Mouse (Mus musculus) kidney, postnatal 0 days (tissue): ENCODE results near the gene Mthfd1l. TPM values are rescaled to one million over a fixed set of nuclear protein-coding genes. Genes with fewer than 3 reads are reported as not detected.

Source experiments
- ATAC-seq: fragments of 200-750 bp; cut with Nextera tagmentation; replicated peaks from 2 replicates; pipeline ENCODE4 v1.8.0; 2017; ENCODE audit warnings: low read depth, moderate number of reproducible peaks, moderate TSS enrichment, moderate library complexity; ENCODE audit not compliant: low FRiP score
- DNase-seq: peaks from one replicate; pipeline ENCODE4 v3.0.0-alpha.2; 2016; ENCODE audit warnings: low spot score
- H3K27ac ChIP-seq: fragments of 300-500 bp; sonication (generic); 2 replicates; pipeline ENCODE4 v1.5.1; 2014; ENCODE audit warnings: mild to moderate bottlenecking
- H3K27me3 ChIP-seq: fragments of 300-500 bp; sonication (generic); 2 replicates; pipeline ENCODE4 v1.6.1; 2014; ENCODE audit warnings: low read length, mixed read lengths; ENCODE audit not compliant: insufficient read depth
- H3K36me3 ChIP-seq: fragments of 300-500 bp; sonication (generic); 2 replicates; pipeline ENCODE4 v1.6.1; 2014; ENCODE audit warnings: low read length, mixed read lengths; ENCODE audit not compliant: insufficient read depth
- H3K4me1 ChIP-seq: fragments of 300-500 bp; sonication (generic); replicated peaks from 2 replicates; pipeline ENCODE4 v1.6.1; 2014; ENCODE audit warnings: antibody characterized with exemption, low read length, mixed read lengths; ENCODE audit not compliant: insufficient read depth
- H3K4me2 ChIP-seq: fragments of 300-500 bp; sonication (generic); 2 replicates; pipeline ENCODE4 v1.6.1; 2014; ENCODE audit warnings: mild to moderate bottlenecking, low read length, moderate library complexity, mixed read lengths
- H3K4me3 ChIP-seq: fragments of 300-500 bp; sonication (generic); replicated peaks from 2 replicates; pipeline ENCODE4 v1.5.1; 2014; ENCODE audit warnings: low read depth, low read length
- H3K9ac ChIP-seq: fragments of 300-500 bp; sonication (generic); 2 replicates; pipeline ENCODE4 v1.6.1; 2014; ENCODE audit warnings: low read depth, low read length
- H3K9me3 ChIP-seq: fragments of 300-500 bp; sonication (generic); replicated peaks from 2 replicates; pipeline ENCODE4 v1.6.1; 2016; ENCODE audit warnings: low read length, inconsistent platforms, mixed read lengths
- CTCF ChIP-seq: IDR thresholded peaks from 2 replicates; pipeline ENCODE4 v1.5.1; 2016; ENCODE audit warnings: antibody characterized with exemption, low read depth, mild to moderate bottlenecking, moderate library complexity
- WGBS: fragments of 180-500 bp; shearing (Covaris S2); extraction: QIAGEN DNeasy Blood & Tissue Kit; methylation state at CpG from one replicate; pipeline ENCODE4 v1.1.7; 2014; 5-methylcytosine and 5-hydroxymethylcytosine counted together
- polyA plus RNA-seq: library from polyadenylated mRNA; unstranded; fragments of >200 nt; fragmentation: Nextera tagmentation; extraction: Ambion mirVana; gene quantifications from 2 replicates; pipeline ENCODE4 v1.2.1, GENCODE M21; 2015

Mthfd1l gene
- polyA plus RNA-seq, 1 experiment from 2014 or later: 9.1 TPM

DNA sequence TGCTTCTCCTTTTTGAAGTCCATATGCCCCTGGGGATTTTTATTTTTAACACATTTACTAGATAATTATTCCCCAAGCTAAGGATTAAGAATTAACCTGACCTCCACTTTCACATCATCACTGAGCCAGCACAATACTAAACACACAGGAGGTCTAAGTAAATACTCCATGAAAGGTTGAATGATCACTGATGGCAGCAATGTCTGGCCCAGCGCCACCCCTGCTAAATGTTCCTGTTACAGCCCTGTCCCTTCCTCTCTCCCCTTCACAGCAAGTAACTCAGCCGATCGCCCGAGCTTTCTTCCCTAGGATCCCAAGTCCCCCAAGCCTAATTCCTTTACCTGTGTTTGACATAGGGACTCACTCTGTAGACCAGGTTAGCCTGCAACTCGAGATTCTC lies 185.6 kb downstream of the Mthfd1l start:
- no peak overlapping the region for H3K9ac ChIP-seq
- H3K9me3 ChIP-seq: no peaks in the 10 kb centered on the region
- H3K4me2 ChIP-seq: no peak overlapping the region
- 34% methylated on average over 5 of the region's 5 CpGs for WGBS
- no peak for DNase-seq
- H3K27ac ChIP-seq: peak overlapping the region; percentile 20; the same call in 1 of the 2 replicates
- no peak for ATAC-seq
- H3K36me3 ChIP-seq: no peaks in the 10 kb centered on the region
- TF ChIP-seq CTCF: no peak
- H3K27me3 ChIP-seq: no peaks in the 10 kb centered on the region
- no peak overlapping the region for H3K4me3 ChIP-seq
- 0 out of 2 replicates have a peak, but pooled peaks cover 5% of the 10 kb centered on the region for H3K4me1 ChIP-seq

DNA sequence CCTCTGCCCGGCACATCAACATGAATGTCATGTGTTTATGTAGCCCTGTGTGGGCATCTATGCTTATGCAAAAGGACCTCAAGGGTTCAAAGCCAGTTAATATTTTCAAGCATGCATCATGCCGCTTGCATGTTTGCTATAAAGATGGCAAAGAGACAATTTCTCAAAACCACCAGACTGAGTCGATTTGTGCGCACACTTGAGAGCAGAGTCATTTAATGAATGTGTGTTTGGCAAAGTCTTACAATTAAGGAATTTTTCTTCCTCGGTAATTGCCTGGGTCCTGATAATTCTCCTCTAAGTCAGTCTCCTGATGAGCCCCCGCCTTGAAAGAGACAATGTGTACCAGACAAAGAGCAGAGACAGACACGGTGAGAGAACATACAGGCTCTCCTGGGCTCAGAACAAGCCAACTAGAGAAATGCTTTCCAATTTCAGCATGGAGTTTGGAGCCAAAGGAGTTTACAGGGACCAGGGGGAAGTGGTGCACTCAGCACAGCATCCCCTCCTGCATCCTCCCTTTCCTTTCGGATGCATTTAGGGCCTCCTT lies 186.7 kb downstream of the Mthfd1l start:
- no peak overlapping the region for H3K27ac ChIP-seq
- TF ChIP-seq CTCF: no peak
- H3K4me2 ChIP-seq: no peak overlapping the region
- no peaks in the 10 kb centered on the region for H3K27me3 ChIP-seq
- H3K4me1 ChIP-seq: 0 out of 2 replicates have a peak, but pooled peaks cover 5% of the 10 kb centered on the region
- no peak overlapping the region for H3K9ac ChIP-seq
- 63% methylated on average over 8 of the region's 8 CpGs for WGBS
- no peaks in the 10 kb centered on the region for H3K9me3 ChIP-seq
- H3K36me3 ChIP-seq: no peaks in the 10 kb centered on the region
- no peak for ATAC-seq
- no peak overlapping the region for H3K4me3 ChIP-seq
- DNase-seq: no peak

DNA sequence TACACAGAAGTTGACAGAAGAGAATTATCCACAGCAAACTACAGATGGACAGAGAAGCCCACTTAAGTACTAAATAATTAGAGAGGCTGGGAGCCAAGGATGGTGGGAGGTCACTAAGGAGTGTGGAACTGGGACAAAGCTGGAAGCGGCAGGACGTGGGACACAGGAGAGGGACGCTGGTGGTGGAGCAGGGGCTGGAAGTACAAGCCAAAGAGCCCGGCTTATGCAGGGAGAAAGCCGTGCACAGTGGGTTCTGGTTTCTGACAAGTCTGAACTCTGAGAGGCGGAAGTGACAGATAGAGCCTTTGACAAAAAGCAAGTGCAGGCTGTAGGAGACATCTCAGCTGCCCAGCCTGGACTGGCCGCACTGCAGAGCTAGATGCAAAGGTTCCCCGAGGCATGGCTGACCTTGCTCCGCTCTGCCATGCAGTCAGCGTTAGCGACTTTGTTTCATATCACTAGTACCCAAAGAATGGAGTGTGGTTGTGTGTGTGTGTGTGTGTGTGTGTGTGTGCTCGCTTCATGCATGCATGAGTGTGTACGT lies 187.4 kb downstream of the Mthfd1l start:
- 64% methylated on average over 13 of the region's 13 CpGs for WGBS
- Histone ChIP-seq H3K9me3 (no peaks in the 10 kb centered on the region), H3K36me3 (no peaks in the 10 kb centered on the region), H3K9ac (no peak overlapping the region), H3K27me3 (no peaks in the 10 kb centered on the region), H3K4me1 (0 out of 2 replicates have a peak, but pooled peaks cover 5% of the 10 kb centered on the region), H3K27ac (0 out of 2 replicates have a peak overlapping the region, but pooled peaks have one; percentile 28), H3K4me2 (no peak overlapping the region), H3K4me3 (no peak overlapping the region)
- TF ChIP-seq CTCF: no peak
- DNase-seq (no peak), ATAC-seq (no peak)

DNA sequence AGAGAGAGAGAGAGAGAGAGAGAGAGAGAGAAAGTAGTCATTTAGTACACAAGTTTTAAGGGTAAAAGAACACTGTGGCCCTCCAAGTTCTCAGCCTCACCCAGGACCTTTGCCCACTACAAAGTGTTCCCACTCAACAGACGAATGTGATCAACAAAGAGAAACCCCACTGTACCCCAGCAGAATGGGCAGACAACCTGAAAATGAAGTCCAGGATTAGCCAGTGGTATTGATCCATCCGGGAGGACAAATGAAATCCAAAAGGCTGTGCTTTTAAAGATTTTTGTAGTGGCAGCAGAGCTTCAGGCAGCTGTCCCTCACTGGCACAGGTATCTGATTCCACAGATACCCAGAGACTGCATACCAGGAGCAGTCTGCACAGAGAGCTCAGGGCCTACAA lies 189.1 kb downstream of the Mthfd1l start:
- H3K27ac ChIP-seq: no peak overlapping the region
- H3K9me3 ChIP-seq: no peaks in the 10 kb centered on the region
- H3K36me3 ChIP-seq: no peaks in the 10 kb centered on the region
- WGBS: 79% methylated on average over 2 of the region's 2 CpGs
- no peak overlapping the region for H3K4me2 ChIP-seq
- 0 out of 2 replicates have a peak, but pooled peaks cover 5% of the 10 kb centered on the region for H3K4me1 ChIP-seq
- H3K9ac ChIP-seq: no peak overlapping the region
- DNase-seq (no peak), ATAC-seq (no peak)
- TF ChIP-seq CTCF: no peak
- no peaks in the 10 kb centered on the region for H3K27me3 ChIP-seq
- H3K4me3 ChIP-seq: no peak overlapping the region

DNA sequence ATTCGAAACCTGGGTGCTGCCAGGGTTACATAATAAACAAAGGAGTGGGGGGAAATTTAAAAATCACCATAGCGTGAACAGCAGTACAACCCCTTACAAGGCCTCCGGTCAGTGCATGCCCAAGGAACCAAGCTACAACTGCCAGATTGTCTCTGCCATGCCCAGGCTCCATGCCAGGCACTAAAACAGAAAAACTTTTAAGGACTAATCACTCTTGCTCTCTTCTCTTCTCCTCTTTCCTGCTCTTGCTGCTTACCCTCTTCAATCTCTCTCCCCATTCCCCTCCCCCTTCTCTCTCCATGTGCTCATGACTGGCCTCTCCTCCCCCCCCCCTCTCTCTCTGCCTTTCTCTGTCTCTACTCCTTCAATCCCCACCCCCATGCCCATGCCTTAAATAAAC lies 190.1 kb downstream of the Mthfd1l start:
- 53% methylated on average over 3 of the region's 3 CpGs for WGBS
- Histone ChIP-seq H3K4me1 (0 out of 2 replicates have a peak, but pooled peaks cover 5% of the 10 kb centered on the region), H3K27me3 (no peaks in the 10 kb centered on the region), H3K4me3 (no peak overlapping the region), H3K4me2 (no peak overlapping the region), H3K36me3 (no peaks in the 10 kb centered on the region), H3K27ac (0 out of 2 replicates have a peak overlapping the region, but pooled peaks have one; percentile 1), H3K9ac (no peak overlapping the region), H3K9me3 (no peaks in the 10 kb centered on the region)
- TF ChIP-seq CTCF: no peak
- no peak for DNase-seq
- no peak for ATAC-seq

DNA sequence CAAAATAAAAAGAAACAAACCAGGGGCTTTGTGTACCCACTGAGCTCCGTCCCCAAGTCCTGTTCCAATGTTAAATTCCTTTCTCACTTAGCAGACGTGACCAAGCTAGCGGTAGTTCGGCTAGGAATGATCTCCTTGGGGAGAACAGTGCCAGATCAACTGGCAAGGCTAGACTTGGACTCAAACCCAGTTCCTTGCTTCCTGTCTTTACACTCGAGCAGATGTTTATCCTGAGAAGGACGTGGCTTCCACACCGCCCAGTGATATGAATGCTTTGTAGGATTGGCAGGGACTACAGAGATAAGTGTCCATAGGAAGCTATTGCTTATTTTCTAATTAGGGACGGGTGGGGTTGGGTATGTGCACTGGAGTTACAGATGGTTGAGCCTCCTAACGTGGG lies 191.8 kb downstream of the Mthfd1l start:
- Histone ChIP-seq H3K9ac (no peak overlapping the region), H3K9me3 (no peaks in the 10 kb centered on the region), H3K4me3 (no peak overlapping the region), H3K4me1 (no peaks in the 10 kb centered on the region), H3K27ac (no peak overlapping the region), H3K27me3 (no peaks in the 10 kb centered on the region), H3K4me2 (no peak overlapping the region), H3K36me3 (no peaks in the 10 kb centered on the region)
- ATAC-seq: no peak
- WGBS: 86% methylated on average over 9 of the region's 9 CpGs
- no peak for DNase-seq
- no peak for TF ChIP-seq CTCF
